Mouse (Mus musculus) heart, adult 2 months (tissue): ENCODE measurements around the gene Mymk. TPM values are rescaled to one million over a fixed set of nuclear protein-coding genes. Genes with fewer than 3 reads are reported as not detected.
A peak's percentile ranks its signal among the peaks of the same experiment; 100 is the strongest.

ENCODE experiments used
- DNase-seq, 2 experiments: peaks; one replicate each; pipeline ENCODE4 v3.0.0; 2021
- H3K27ac ChIP-seq: fragments of 200-600 bp; 2 replicates; pipeline ENCODE4 v1.8.1; 2022
- H3K27me3 ChIP-seq: fragments of 200-500 bp; 2 replicates; pipeline ENCODE4 v1.6.1; 2012; ENCODE audit warnings: mild to moderate bottlenecking, low read length, inconsistent platforms, mixed read lengths; ENCODE audit not compliant: control insufficient read depth, insufficient read depth
- H3K36me3 ChIP-seq: fragments of 200-500 bp; 2 replicates; pipeline ENCODE4 v1.6.1; 2012; ENCODE audit warnings: low read length, inconsistent platforms; ENCODE audit not compliant: control insufficient read depth, insufficient read depth
- H3K4me1 ChIP-seq: fragments of 200-500 bp; 2 replicates; pipeline ENCODE4 v1.6.1; 2011; ENCODE audit warnings: low read length; ENCODE audit not compliant: control insufficient read depth, insufficient read depth
- H3K4me3 ChIP-seq: fragments of 200-600 bp; 2 replicates; pipeline ENCODE4 v1.8.1; 2022
- H3K79me2 ChIP-seq: fragments of 200-500 bp; replicated peaks from 2 replicates; pipeline ENCODE4 v1.6.1; 2012; ENCODE audit warnings: mild to moderate bottlenecking, inconsistent platforms, low read length, moderate library complexity, mixed read lengths; ENCODE audit not compliant: control insufficient read depth, insufficient read depth
- H3K9ac ChIP-seq: fragments of 200-500 bp; 2 replicates; pipeline ENCODE4 v1.6.1; 2012; ENCODE audit warnings: low read depth, mild to moderate bottlenecking, control low read depth, inconsistent platforms, low read length, mixed read lengths
- CTCF ChIP-seq: fragments of 200-600 bp; IDR thresholded peaks from 2 replicates; pipeline ENCODE4 v1.8.1; 2022; ENCODE audit warnings: antibody characterized with exemption, mild to moderate bottlenecking, moderate library complexity
- EP300 ChIP-seq: fragments of 200-500 bp; IDR thresholded peaks from 2 replicates; pipeline ENCODE4 v1.6.1; 2011; ENCODE audit warnings: low read depth, low read length, control low read depth; ENCODE audit not compliant: insufficient read depth
- POLR2A ChIP-seq: fragments of 200-500 bp; IDR thresholded peaks from 2 replicates; pipeline ENCODE4 v1.6.1; 2011; ENCODE audit warnings: mild to moderate bottlenecking, low read depth, low read length, control low read depth; ENCODE audit not compliant: insufficient read depth
- WGBS: fragments of 180-500 bp; shearing (Covaris S2); methylation state at CpG from one replicate; pipeline ENCODE4 v1.1.7; 2018; 5-methylcytosine and 5-hydroxymethylcytosine counted together
- intact Hi-C: fragments of 180-260 bp; cut with DNase I; formaldehyde crosslinking; loops from one replicate; pipeline ENCODE4 v1.15.1; 2025
- polyA plus RNA-seq: library from polyadenylated mRNA; depleted of rRNA; stranded (reverse); fragments of >200 nt; gene quantifications from 2 replicates; pipeline ENCODE4 v1.2.3, GENCODE M21; 2012
- total RNA-seq, 2 experiments: library from RNA; stranded (reverse); gene quantifications; 2 replicates each; pipeline ENCODE4 v1.2.3; 2021

Mymk gene
- total and polyA plus RNA-seq, 3 experiments, result 0.10 TPM; not detected in 2

- H3K27me3 ChIP-seq, result no peaks in the 10 kb centered on the region
- H3K4me3 ChIP-seq, result no peak overlapping the region
- DNase-seq, result peak; percentile 16 to 38
- H3K4me1 ChIP-seq, result peaks cover 18% of the 10 kb centered on the region
- no peaks in the 10 kb centered on the region for H3K79me2 ChIP-seq
- intact Hi-C loops, result no loop called here
- H3K36me3 ChIP-seq, result no peaks in the 10 kb centered on the region
- H3K27ac ChIP-seq, result no peak overlapping the region; the same call in 1 of the 2 replicates
- TF ChIP-seq CTCF, result no peak
- TF ChIP-seq POLR2A, result no peak
- TF ChIP-seq EP300, result no peak
- H3K9ac ChIP-seq, result no peak overlapping the region
- 25% methylated on average over 13 of the region's 13 CpGs for WGBS
Measured at GRCm38 (mm10) chr2:27096341-27096981, 24.5 kb upstream of the Mymk start.

GRCm38 (mm10) chr2:27095178-27095577 lies 23.2 kb upstream of the Mymk start:
- Histone ChIP-seq H3K4me1 (peaks cover 18% of the 10 kb centered on the region), H3K27ac (no peak overlapping the region), H3K36me3 (no peaks in the 10 kb centered on the region), H3K4me3 (no peak overlapping the region), H3K27me3 (no peaks in the 10 kb centered on the region), H3K79me2 (no peaks in the 10 kb centered on the region), H3K9ac (no peak overlapping the region)
- no peak for TF ChIP-seq POLR2A
- TF ChIP-seq CTCF, result no peak
- no peak for TF ChIP-seq EP300
- WGBS, result 91% methylated on average over 7 of the region's 7 CpGs
- no peak for DNase-seq
- intact Hi-C loops, result no loop called here

DNA sequence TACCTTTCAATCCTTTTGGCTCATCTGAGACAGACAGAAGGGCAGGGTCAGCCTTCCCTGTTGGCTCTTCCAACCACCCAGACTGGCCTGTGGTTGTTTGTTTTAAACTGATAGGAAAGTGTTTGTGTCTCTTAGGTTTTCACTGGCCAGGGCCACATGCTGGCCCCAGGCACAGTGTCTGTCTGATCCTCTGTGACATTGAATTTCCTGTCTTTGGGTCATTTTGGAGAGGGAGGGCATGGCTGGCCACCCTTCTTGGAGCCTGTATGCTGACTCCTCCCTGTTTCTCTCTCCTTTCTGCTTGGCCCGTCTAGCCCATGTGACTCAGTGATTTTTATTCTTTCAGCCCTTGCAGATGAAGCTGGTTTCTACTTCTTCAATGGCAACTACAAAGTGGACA lies 17.3 kb upstream of the Mymk start:
- 58% methylated on average over 1 of the region's 1 CpGs for WGBS
- H3K4me1 ChIP-seq, result peaks cover 24% of the 10 kb centered on the region

GRCm38 (mm10) chr2:27088700-27089099 lies 16.7 kb upstream of the Mymk start:
- intact Hi-C loops, result no loop called here
- Histone ChIP-seq H3K4me3 (no peak overlapping the region), H3K27me3 (no peaks in the 10 kb centered on the region)

More for the DNA sequence above, 17.3 kb upstream of the Mymk start:
- no peaks in the 10 kb centered on the region for H3K27me3 ChIP-seq
- peak overlapping the region; percentile 76 for H3K27ac ChIP-seq
- no peak overlapping the region for H3K4me3 ChIP-seq
- peak in 1 of 2 experiments; percentile 29 for DNase-seq
- intact Hi-C loops, result no loop called here
- no peak overlapping the region for H3K9ac ChIP-seq
- H3K79me2 ChIP-seq, result no peaks in the 10 kb centered on the region
- TF ChIP-seq CTCF, result no peak
- TF ChIP-seq POLR2A, result no peak
- no peak for TF ChIP-seq EP300
- no peaks in the 10 kb centered on the region for H3K36me3 ChIP-seq

DNA sequence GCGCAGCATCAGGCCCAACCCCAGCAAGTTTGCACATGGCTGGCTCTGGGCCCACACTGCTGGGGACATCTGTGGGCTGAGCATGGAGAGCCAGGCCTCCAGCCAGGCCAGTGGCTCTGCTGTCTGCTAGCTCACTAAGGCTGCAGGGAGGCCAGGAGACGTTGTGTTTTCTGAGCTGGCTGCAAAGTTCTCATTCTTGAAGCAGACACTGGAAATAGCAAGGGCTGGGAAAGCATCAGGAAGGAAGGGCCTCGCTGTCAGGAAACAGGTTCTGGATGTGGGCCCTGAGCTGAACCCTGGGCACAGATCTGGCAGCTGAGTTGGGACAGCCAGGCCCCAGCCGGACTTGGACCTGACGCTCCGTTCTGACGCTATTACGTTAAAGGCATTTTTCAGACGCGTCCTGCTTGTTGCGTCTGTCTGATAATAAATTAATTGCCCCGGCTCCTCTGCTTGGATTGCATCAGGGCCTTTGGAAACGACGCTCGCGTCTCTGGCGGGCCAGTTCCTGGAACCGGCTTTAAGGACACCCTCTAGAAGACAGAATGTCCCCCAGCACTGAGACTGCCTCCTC lies 16.2 kb upstream of the Mymk start:
- Histone ChIP-seq H3K4me1 (peaks cover 26% of the 10 kb centered on the region), H3K9ac (no peak overlapping the region; the same call in 1 of the 2 replicates), H3K27me3 (no peaks in the 10 kb centered on the region), H3K4me3 (peak overlapping the region; percentile 16; the same call in 1 of the 2 replicates), H3K27ac (peak overlapping the region; percentile 76), H3K36me3 (no peaks in the 10 kb centered on the region), H3K79me2 (no peaks in the 10 kb centered on the region)
- peak; percentile 85 to 87 for DNase-seq
- intact Hi-C loops, result no loop called here
- TF ChIP-seq POLR2A, result no peak
- TF ChIP-seq EP300, result peak; percentile 72
- no peak for TF ChIP-seq CTCF
- 7% methylated on average over 18 of the region's 18 CpGs for WGBS

More at GRCm38 (mm10) chr2:27088700-27089099, 16.7 kb upstream of the Mymk start:
- Histone ChIP-seq H3K27ac (peak overlapping the region; percentile 76), H3K4me1 (peaks cover 24% of the 10 kb centered on the region), H3K36me3 (no peaks in the 10 kb centered on the region), H3K79me2 (no peaks in the 10 kb centered on the region), H3K9ac (no peak overlapping the region)
- WGBS, result 52% methylated on average over 5 of the region's 5 CpGs
- TF ChIP-seq CTCF (no peak), EP300 (no peak), POLR2A (no peak)
- no peak for DNase-seq

DNA sequence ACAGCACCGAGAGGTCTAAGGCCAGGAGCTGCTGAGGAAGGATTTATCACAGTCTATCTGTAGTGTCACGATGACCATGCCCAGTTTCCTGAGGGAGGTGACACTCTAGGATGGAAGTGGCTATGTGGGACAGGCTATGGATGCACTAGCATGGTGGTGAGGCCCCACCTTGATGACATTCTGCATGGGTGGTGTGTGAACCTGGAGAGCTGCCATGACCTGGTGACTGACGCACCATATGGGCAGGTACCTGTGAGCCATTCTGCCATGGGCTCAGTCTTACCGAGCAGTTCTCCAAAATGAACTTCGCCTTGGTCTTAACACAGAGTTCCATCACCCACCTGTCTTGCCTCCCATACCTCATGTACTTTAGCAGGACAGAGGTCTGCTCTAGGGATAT lies 15.6 kb upstream of the Mymk start:
- Histone ChIP-seq H3K4me1 (peaks cover 26% of the 10 kb centered on the region), H3K9ac (no peak overlapping the region), H3K4me3 (no peak overlapping the region), H3K79me2 (no peaks in the 10 kb centered on the region), H3K36me3 (no peaks in the 10 kb centered on the region), H3K27me3 (no peaks in the 10 kb centered on the region), H3K27ac (peak overlapping the region; percentile 31; the same call in 1 of the 2 replicates)
- no peak for DNase-seq
- WGBS, result 68% methylated on average over 5 of the region's 5 CpGs
- intact Hi-C loops, result no loop called here
- no peak for TF ChIP-seq POLR2A
- TF ChIP-seq EP300, result no peak
- no peak for TF ChIP-seq CTCF
